Mouse (Mus musculus): Measurements from ENCODE around the gene Gm13697. TPM values are rescaled to one million over a fixed set of nuclear protein-coding genes. Genes with fewer than 3 reads are reported as not detected.
"Not testable (repeated sequence)": the region's sequence is repeated elsewhere in the genome, so short reads cannot be mapped to it uniquely, and the experiment has no call there.

Gene Gm13697
- polyA plus RNA-seq, 1 experiment from 2014 or later: not detected

- Histone ChIP-seq H3K9ac (no peak overlapping the region), H3K4me1 (no peaks in the 10 kb centered on the region), H3K4me3 (no peak overlapping the region), H3K9me3 (no peaks in the 10 kb centered on the region), H3K27me3 (no peaks in the 10 kb centered on the region), H3K27ac (no peak overlapping the region), H3K36me3 (no peaks in the 10 kb centered on the region), H3K4me2 (no peak overlapping the region)
- ATAC-seq (ENCODE audit: borderline replicate concordance, extremely low read depth, low FRiP score, low TSS enrichment): no peak
- 43% methylated on average over 1 of the region's 1 CpGs for WGBS
These were observed 24.4 kb downstream of the Gm13697 start for GRCm38 (mm10) chr2:84008913-84009312.

GRCm38 (mm10) chr2:84009818-84010217 is 25.3 kb downstream of the Gm13697 start:
- ATAC-seq (ENCODE audit: borderline replicate concordance, extremely low read depth, low FRiP score, low TSS enrichment): no peak
- H3K4me2 ChIP-seq: no peak overlapping the region
- 47% methylated on average over 3 of the region's 3 CpGs for WGBS
- no peak overlapping the region for H3K27ac ChIP-seq
- H3K4me3 ChIP-seq: no peak overlapping the region
- H3K9ac ChIP-seq: no peak overlapping the region
- no peaks in the 10 kb centered on the region for H3K27me3 ChIP-seq
- H3K36me3 ChIP-seq: no peaks in the 10 kb centered on the region
- H3K4me1 ChIP-seq: peaks cover 5% of the 10 kb centered on the region; the same call in 1 of the 2 replicates
- H3K9me3 ChIP-seq: no peaks in the 10 kb centered on the region

- H3K27ac ChIP-seq: peak overlapping the region; percentile 64
- no peak overlapping the region for H3K4me3 ChIP-seq
- no peak overlapping the region for H3K9ac ChIP-seq
- H3K27me3 ChIP-seq: no peaks in the 10 kb centered on the region
- peaks cover 9% of the 10 kb centered on the region; the same call in 1 of the 2 replicates for H3K4me1 ChIP-seq
- H3K4me2 ChIP-seq: no peak overlapping the region
- no peaks in the 10 kb centered on the region for H3K9me3 ChIP-seq
- no peaks in the 10 kb centered on the region for H3K36me3 ChIP-seq
- ATAC-seq (ENCODE audit: borderline replicate concordance, extremely low read depth, low FRiP score, low TSS enrichment): peak; percentile 72; the same call in 1 of the 2 replicates
- WGBS: 39% methylated on average over 6 of the region's 6 CpGs
These were observed 30.0 kb downstream of the Gm13697 start for GRCm38 (mm10) chr2:84014572-84014971.

- not testable (repeated sequence) for ATAC-seq (ENCODE audit: borderline replicate concordance, extremely low read depth, low FRiP score, low TSS enrichment); H3K9ac ChIP-seq; H3K9me3 ChIP-seq; H3K36me3 ChIP-seq; H3K4me2 ChIP-seq; H3K27me3 ChIP-seq; H3K4me1 ChIP-seq; H3K27ac ChIP-seq; H3K4me3 ChIP-seq
- WGBS: 71% methylated on average over 5 of the region's 5 CpGs
These were observed 31.7 kb downstream of the Gm13697 start for GRCm38 (mm10) chr2:84016291-84016690.

- H3K9ac ChIP-seq: no peak overlapping the region
- 32% methylated on average over 3 of the region's 3 CpGs for WGBS
- no peak overlapping the region for H3K4me3 ChIP-seq
- H3K9me3 ChIP-seq: no peaks in the 10 kb centered on the region
- no peak overlapping the region for H3K4me2 ChIP-seq
- peaks cover 9% of the 10 kb centered on the region; the same call in 1 of the 2 replicates for H3K4me1 ChIP-seq
- no peaks in the 10 kb centered on the region for H3K27me3 ChIP-seq
- 0 out of 2 replicates have a peak overlapping the region, but pooled peaks have one; percentile 3 for H3K27ac ChIP-seq
- ATAC-seq (ENCODE audit: borderline replicate concordance, extremely low read depth, low FRiP score, low TSS enrichment): no peak
- H3K36me3 ChIP-seq: no peaks in the 10 kb centered on the region
These were observed 33.8 kb downstream of the Gm13697 start for GRCm38 (mm10) chr2:84018330-84018729.

- ATAC-seq (ENCODE audit: borderline replicate concordance, extremely low read depth, low FRiP score, low TSS enrichment): peak; percentile 78
- no peaks in the 10 kb centered on the region for H3K27me3 ChIP-seq
- H3K27ac ChIP-seq: peak overlapping the region; percentile 59
- H3K4me3 ChIP-seq: no peak overlapping the region
- H3K36me3 ChIP-seq: no peaks in the 10 kb centered on the region
- no peak overlapping the region for H3K9ac ChIP-seq
- WGBS: 61% methylated on average over 8 of the region's 8 CpGs
- H3K9me3 ChIP-seq: no peaks in the 10 kb centered on the region
- H3K4me1 ChIP-seq: peaks cover 5% of the 10 kb centered on the region; the same call in 1 of the 2 replicates
- H3K4me2 ChIP-seq: no peak overlapping the region
These were observed 35.2 kb downstream of the Gm13697 start for GRCm38 (mm10) chr2:84019519-84020305.

GRCm38 (mm10) chr2:84021930-84022329 is 37.4 kb downstream of the Gm13697 start:
- Histone ChIP-seq H3K36me3 (no peaks in the 10 kb centered on the region), H3K9me3 (no peaks in the 10 kb centered on the region), H3K27ac (no peak overlapping the region), H3K27me3 (no peaks in the 10 kb centered on the region), H3K9ac (no peak overlapping the region), H3K4me3 (no peak overlapping the region), H3K4me2 (no peak overlapping the region), H3K4me1 (peaks cover 3% of the 10 kb centered on the region; the same call in 1 of the 2 replicates)
- no peak for ATAC-seq (ENCODE audit: borderline replicate concordance, extremely low read depth, low FRiP score, low TSS enrichment)
- WGBS: 75% methylated on average over 2 of the region's 2 CpGs

- Histone ChIP-seq H3K4me2 (no peak overlapping the region), H3K4me1 (peaks cover 3% of the 10 kb centered on the region; the same call in 1 of the 2 replicates), H3K27ac (no peak overlapping the region), H3K4me3 (no peak overlapping the region), H3K9me3 (no peaks in the 10 kb centered on the region), H3K27me3 (no peaks in the 10 kb centered on the region), H3K36me3 (no peaks in the 10 kb centered on the region), H3K9ac (no peak overlapping the region)
- 61% methylated on average over 2 of the region's 2 CpGs for WGBS
- peak; percentile 52 for ATAC-seq (ENCODE audit: borderline replicate concordance, extremely low read depth, low FRiP score, low TSS enrichment)
These were observed 38.4 kb downstream of the Gm13697 start for GRCm38 (mm10) chr2:84022905-84023304.

GRCm38 (mm10) chr2:84023319-84023718 is 38.8 kb downstream of the Gm13697 start:
- no peak overlapping the region for H3K4me3 ChIP-seq
- H3K9me3 ChIP-seq: no peaks in the 10 kb centered on the region
- no peaks in the 10 kb centered on the region; the same call in 1 of the 2 replicates for H3K4me1 ChIP-seq
- no peak for ATAC-seq (ENCODE audit: borderline replicate concordance, extremely low read depth, low FRiP score, low TSS enrichment)
- no peak overlapping the region for H3K9ac ChIP-seq
- H3K27me3 ChIP-seq: no peaks in the 10 kb centered on the region
- no peak overlapping the region for H3K4me2 ChIP-seq
- WGBS: 88% methylated on average over 2 of the region's 2 CpGs
- H3K27ac ChIP-seq: no peak overlapping the region
- no peaks in the 10 kb centered on the region for H3K36me3 ChIP-seq

GRCm38 (mm10) chr2:84025217-84025616 is 40.7 kb downstream of the Gm13697 start:
- Histone ChIP-seq H3K36me3 (no peaks in the 10 kb centered on the region), H3K4me1 (no peaks in the 10 kb centered on the region; the same call in 1 of the 2 replicates), H3K4me2 (no peak overlapping the region), H3K9ac (no peak overlapping the region), H3K27me3 (no peaks in the 10 kb centered on the region), H3K4me3 (no peak overlapping the region), H3K27ac (no peak overlapping the region), H3K9me3 (no peaks in the 10 kb centered on the region)
- no peak for ATAC-seq (ENCODE audit: borderline replicate concordance, extremely low read depth, low FRiP score, low TSS enrichment)
- WGBS: 65% methylated on average over 4 of the region's 4 CpGs

GRCm38 (mm10) chr2:84032505-84032904 is 48.0 kb downstream of the Gm13697 start:
- no peak overlapping the region for H3K4me3 ChIP-seq
- H3K9me3 ChIP-seq: no peaks in the 10 kb centered on the region
- 90% methylated on average over 2 of the region's 2 CpGs for WGBS
- no peak for ATAC-seq (ENCODE audit: borderline replicate concordance, extremely low read depth, low FRiP score, low TSS enrichment)
- no peaks in the 10 kb centered on the region for H3K4me1 ChIP-seq
- no peak overlapping the region for H3K4me2 ChIP-seq
- no peak overlapping the region for H3K27ac ChIP-seq
- no peak overlapping the region for H3K9ac ChIP-seq
- H3K27me3 ChIP-seq: no peaks in the 10 kb centered on the region
- H3K36me3 ChIP-seq: no peaks in the 10 kb centered on the region

- no peaks in the 10 kb centered on the region for H3K9me3 ChIP-seq
- no peaks in the 10 kb centered on the region for H3K27me3 ChIP-seq
- H3K9ac ChIP-seq: no peak overlapping the region
- no peak overlapping the region for H3K27ac ChIP-seq
- no peaks in the 10 kb centered on the region for H3K4me1 ChIP-seq
- no peak overlapping the region for H3K4me2 ChIP-seq
- no peak for ATAC-seq (ENCODE audit: borderline replicate concordance, extremely low read depth, low FRiP score, low TSS enrichment)
- 67% methylated on average over 4 of the region's 4 CpGs for WGBS
- no peaks in the 10 kb centered on the region for H3K36me3 ChIP-seq
- no peak overlapping the region for H3K4me3 ChIP-seq
These were observed 51.5 kb downstream of the Gm13697 start for GRCm38 (mm10) chr2:84035997-84036396.

Measured in lung, embryonic 15.5 days (tissue).